Mouse (Mus musculus): ENCODE results near the gene Tspear.

The Tspear gene

GRCm38 (mm10) chr10:77847538-77847937, 161.2 kb downstream of the Tspear start:
- DNase-seq (ENCODE audit: low read depth, low spot score): no peak
- H3K36me3 ChIP-seq (ENCODE audit: control insufficient read depth, insufficient read depth, low read length, poor library complexity, severe bottlenecking): no peaks in the 10 kb centered on the region
- no peaks in the 10 kb centered on the region for H3K27me3 ChIP-seq (ENCODE audit: control insufficient read depth, insufficient read depth, low read length, poor library complexity, severe bottlenecking)

- no peak for DNase-seq (ENCODE audit: low read depth, low spot score)
- H3K27me3 ChIP-seq (ENCODE audit: control insufficient read depth, insufficient read depth, low read length, poor library complexity, severe bottlenecking): no peaks in the 10 kb centered on the region
- no peaks in the 10 kb centered on the region for H3K36me3 ChIP-seq (ENCODE audit: control insufficient read depth, insufficient read depth, low read length, poor library complexity, severe bottlenecking)
These were observed 166.2 kb downstream of the Tspear start, which contains the start of gene Gm10318 for GRCm38 (mm10) chr10:77852559-77852958. Gm10318 (plus strand) TSS chr10:77852859.

- DNase-seq (ENCODE audit: low read depth, low spot score): no peak
- no peaks in the 10 kb centered on the region for H3K36me3 ChIP-seq (ENCODE audit: control insufficient read depth, insufficient read depth, low read length, poor library complexity, severe bottlenecking)
These were observed 175.3 kb downstream of the Tspear start, which contains the start of gene Gm3285 for GRCm38 (mm10) chr10:77861675-77862074. Gm3285 (plus strand) TSS chr10:77861975.

GRCm38 (mm10) chr10:77864067-77864761, 177.8 kb downstream of the Tspear start:
- peak; percentile 77 for DNase-seq (ENCODE audit: low read depth, low spot score)
- Histone ChIP-seq H3K36me3 (ENCODE audit: control insufficient read depth, insufficient read depth, low read length, poor library complexity, severe bottlenecking) (no peaks in the 10 kb centered on the region), H3K27me3 (ENCODE audit: control insufficient read depth, insufficient read depth, low read length, poor library complexity, severe bottlenecking) (no peaks in the 10 kb centered on the region)

More at GRCm38 (mm10) chr10:77861675-77862074, 175.3 kb downstream of the Tspear start, which contains the start of gene Gm3285:
- H3K27me3 ChIP-seq (ENCODE audit: control insufficient read depth, insufficient read depth, low read length, poor library complexity, severe bottlenecking): no peaks in the 10 kb centered on the region

GRCm38 (mm10) chr10:77864762-77865143, 178.4 kb downstream of the Tspear start:
- Histone ChIP-seq H3K27me3 (ENCODE audit: control insufficient read depth, insufficient read depth, low read length, poor library complexity, severe bottlenecking) (no peaks in the 10 kb centered on the region), H3K36me3 (ENCODE audit: control insufficient read depth, insufficient read depth, low read length, poor library complexity, severe bottlenecking) (no peaks in the 10 kb centered on the region)
- DNase-seq (ENCODE audit: low read depth, low spot score): no peak

- Histone ChIP-seq H3K36me3 (ENCODE audit: control insufficient read depth, insufficient read depth, low read length, poor library complexity, severe bottlenecking) (no peaks in the 10 kb centered on the region), H3K27me3 (ENCODE audit: control insufficient read depth, insufficient read depth, low read length, poor library complexity, severe bottlenecking) (no peaks in the 10 kb centered on the region)
- DNase-seq (ENCODE audit: low read depth, low spot score): no peak
These were observed 181.2 kb downstream of the Tspear start for GRCm38 (mm10) chr10:77867546-77867945.

- Histone ChIP-seq H3K36me3 (ENCODE audit: control insufficient read depth, insufficient read depth, low read length, poor library complexity, severe bottlenecking) (no peaks in the 10 kb centered on the region), H3K27me3 (ENCODE audit: control insufficient read depth, insufficient read depth, low read length, poor library complexity, severe bottlenecking) (no peaks in the 10 kb centered on the region)
- DNase-seq (ENCODE audit: low read depth, low spot score): no peak
These were observed 183.3 kb downstream of the Tspear start for GRCm38 (mm10) chr10:77869651-77870050.

- Histone ChIP-seq H3K27me3 (ENCODE audit: control insufficient read depth, insufficient read depth, low read length, poor library complexity, severe bottlenecking) (no peaks in the 10 kb centered on the region), H3K36me3 (ENCODE audit: control insufficient read depth, insufficient read depth, low read length, poor library complexity, severe bottlenecking) (no peaks in the 10 kb centered on the region)
- peak; percentile 12 for DNase-seq (ENCODE audit: low read depth, low spot score)
These were observed 192.6 kb downstream of the Tspear start for GRCm38 (mm10) chr10:77878985-77879384.

- Histone ChIP-seq H3K36me3 (ENCODE audit: control insufficient read depth, insufficient read depth, low read length, poor library complexity, severe bottlenecking) (no peaks in the 10 kb centered on the region), H3K27me3 (ENCODE audit: control insufficient read depth, insufficient read depth, low read length, poor library complexity, severe bottlenecking) (no peaks in the 10 kb centered on the region)
- no peak for DNase-seq (ENCODE audit: low read depth, low spot score)
These were observed 193.9 kb downstream of the Tspear start for GRCm38 (mm10) chr10:77880305-77880704.

- Histone ChIP-seq H3K36me3 (ENCODE audit: control insufficient read depth, insufficient read depth, low read length, poor library complexity, severe bottlenecking) (no peaks in the 10 kb centered on the region), H3K27me3 (ENCODE audit: control insufficient read depth, insufficient read depth, low read length, poor library complexity, severe bottlenecking) (no peaks in the 10 kb centered on the region)
- peak; percentile 10 for DNase-seq (ENCODE audit: low read depth, low spot score)
These were observed 196.2 kb downstream of the Tspear start for GRCm38 (mm10) chr10:77882553-77882952.

GRCm38 (mm10) chr10:77886007-77886747, 199.8 kb downstream of the Tspear start:
- Histone ChIP-seq H3K27me3 (ENCODE audit: control insufficient read depth, insufficient read depth, low read length, poor library complexity, severe bottlenecking) (no peaks in the 10 kb centered on the region), H3K36me3 (ENCODE audit: control insufficient read depth, insufficient read depth, low read length, poor library complexity, severe bottlenecking) (no peaks in the 10 kb centered on the region)
- peak; percentile 6 for DNase-seq (ENCODE audit: low read depth, low spot score)

GRCm38 (mm10) chr10:77890987-77891565, 204.7 kb downstream of the Tspear start:
- no peaks in the 10 kb centered on the region for H3K36me3 ChIP-seq (ENCODE audit: control insufficient read depth, insufficient read depth, low read length, poor library complexity, severe bottlenecking)
- no peaks in the 10 kb centered on the region for H3K27me3 ChIP-seq (ENCODE audit: control insufficient read depth, insufficient read depth, low read length, poor library complexity, severe bottlenecking)
- DNase-seq (ENCODE audit: low read depth, low spot score): peak; percentile 35

- no peaks in the 10 kb centered on the region for H3K36me3 ChIP-seq (ENCODE audit: control insufficient read depth, insufficient read depth, low read length, poor library complexity, severe bottlenecking)
- H3K27me3 ChIP-seq (ENCODE audit: control insufficient read depth, insufficient read depth, low read length, poor library complexity, severe bottlenecking): no peaks in the 10 kb centered on the region
- no peak for DNase-seq (ENCODE audit: low read depth, low spot score)
These were observed 209.2 kb downstream of the Tspear start for GRCm38 (mm10) chr10:77895562-77895961.

- Histone ChIP-seq H3K36me3 (ENCODE audit: control insufficient read depth, insufficient read depth, low read length, poor library complexity, severe bottlenecking) (no peaks in the 10 kb centered on the region), H3K27me3 (ENCODE audit: control insufficient read depth, insufficient read depth, low read length, poor library complexity, severe bottlenecking) (no peaks in the 10 kb centered on the region)
- DNase-seq (ENCODE audit: low read depth, low spot score): no peak
These were observed 213.8 kb downstream of the Tspear start for GRCm38 (mm10) chr10:77900126-77900525.

Data from splenic B cell, adult 2 months (primary cell).